Mouse (Mus musculus) erythroblast, embryonic 14.5 days (primary cell): Measurements from ENCODE around the gene Actn4. TPM values are rescaled to one million over a fixed set of nuclear protein-coding genes. Genes with fewer than 3 reads are reported as not detected.

Source experiments
- H3K27me3 ChIP-seq: 2 replicates; pipeline ENCODE4 v1.6.1; 2012; ENCODE audit warnings: inconsistent platforms; ENCODE audit not compliant: control insufficient read depth
- H3K36me3 ChIP-seq: 2 replicates; pipeline ENCODE4 v1.6.1; 2012; ENCODE audit warnings: mild to moderate bottlenecking, inconsistent platforms; ENCODE audit not compliant: control insufficient read depth
- H3K4me1 ChIP-seq: 2 replicates; pipeline ENCODE4 v1.6.1; 2012; ENCODE audit warnings: inconsistent platforms; ENCODE audit not compliant: control insufficient read depth
- H3K4me3 ChIP-seq: replicated peaks from 2 replicates; pipeline ENCODE3; 2012; ENCODE audit warnings: moderate library complexity, mild to moderate bottlenecking, inconsistent platforms
- H3K9me3 ChIP-seq: 2 replicates; pipeline ENCODE4 v1.6.1; 2012; ENCODE audit warnings: low read length, inconsistent platforms, mixed read lengths; ENCODE audit not compliant: control insufficient read depth
- GATA1 ChIP-seq: IDR thresholded peaks from 2 replicates; pipeline ENCODE4 v1.6.1; 2012; ENCODE audit warnings: low read length, inconsistent platforms, mixed read lengths
- TAL1 ChIP-seq: IDR thresholded peaks from 3 replicates; pipeline ENCODE4 v1.6.1; 2012; ENCODE audit warnings: low read length, inconsistent platforms, mixed read lengths
- polyA plus RNA-seq: library from polyadenylated mRNA; stranded (reverse); fragments of >175 nt; gene quantifications from 2 replicates; pipeline ENCODE4 v1.2.3, GENCODE M21; 2012

Gene Actn4
- polyA plus RNA-seq, 1 experiment = 86.9 TPM

DNA sequence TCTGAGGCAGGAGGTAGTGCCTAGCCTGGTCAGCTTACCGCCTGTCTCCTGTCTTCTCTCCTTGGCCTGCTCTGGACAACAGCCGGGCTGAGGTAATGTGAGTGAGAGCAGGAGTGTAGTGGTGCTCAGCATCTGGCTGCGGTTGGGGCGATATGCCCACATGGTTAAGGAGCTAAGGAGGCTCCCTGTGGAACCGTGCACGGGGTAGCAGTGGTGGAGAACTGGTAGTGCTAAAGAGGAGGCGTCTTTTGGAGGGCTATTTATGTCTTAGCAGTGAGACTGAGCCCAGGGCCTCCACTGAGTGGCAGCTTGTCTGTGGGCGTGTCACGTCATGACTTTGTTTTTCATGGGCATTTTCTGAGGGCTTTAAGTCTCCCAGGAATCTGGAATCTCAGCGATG, 58.4 kb downstream of the Actn4 start:
- Histone ChIP-seq H3K4me1 (no peaks in the 10 kb centered on the region), H3K4me3 (no peak overlapping the region), H3K27me3 (no peaks in the 10 kb centered on the region), H3K9me3 (no peaks in the 10 kb centered on the region), H3K36me3 (peaks cover 100% of the 10 kb centered on the region)
- TF ChIP-seq TAL1 (no peak), GATA1 (no peak)

DNA sequence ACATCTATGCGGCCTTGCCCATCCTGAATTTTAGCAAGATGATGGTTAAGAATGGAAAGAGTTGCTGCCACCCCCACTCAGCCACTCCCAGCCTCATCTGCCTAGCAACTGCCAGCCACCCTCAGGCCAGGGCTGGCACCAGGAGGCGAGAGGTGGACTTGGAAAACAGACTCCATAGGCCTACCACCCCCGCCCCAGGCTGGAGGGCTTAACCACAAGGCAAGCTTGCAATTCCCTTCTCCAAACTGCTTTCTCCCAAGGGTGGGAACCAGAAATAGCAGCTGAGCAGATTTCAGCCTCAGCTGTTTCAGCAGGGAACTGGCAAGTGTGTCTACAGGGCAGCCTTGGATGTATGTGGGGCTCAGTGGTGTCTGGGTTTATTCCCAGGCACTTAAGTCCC, 59.3 kb downstream of the Actn4 start:
- Histone ChIP-seq H3K4me1 (no peaks in the 10 kb centered on the region), H3K9me3 (no peaks in the 10 kb centered on the region), H3K27me3 (no peaks in the 10 kb centered on the region), H3K4me3 (no peak overlapping the region), H3K36me3 (peaks cover 100% of the 10 kb centered on the region)
- no peak for TF ChIP-seq TAL1
- no peak for TF ChIP-seq GATA1

- Histone ChIP-seq H3K4me1 (no peaks in the 10 kb centered on the region), H3K4me3 (no peak overlapping the region), H3K9me3 (no peaks in the 10 kb centered on the region), H3K36me3 (peaks cover 100% of the 10 kb centered on the region), H3K27me3 (no peaks in the 10 kb centered on the region)
- TF ChIP-seq TAL1 = no peak
- no peak for TF ChIP-seq GATA1
Observed at GRCm38 (mm10) chr7:28902180-28902579, 60.0 kb downstream of the Actn4 start.

- TF ChIP-seq TAL1 = no peak
- no peak for TF ChIP-seq GATA1
- H3K36me3 ChIP-seq = peaks cover 100% of the 10 kb centered on the region
Observed at GRCm38 (mm10) chr7:28901311-28902125, 60.6 kb downstream of the Actn4 start.

GRCm38 (mm10) chr7:28899972-28900371, 62.2 kb downstream of the Actn4 start:
- H3K4me3 ChIP-seq = no peak overlapping the region
- peaks cover 100% of the 10 kb centered on the region for H3K36me3 ChIP-seq
- H3K9me3 ChIP-seq = no peaks in the 10 kb centered on the region
- H3K27me3 ChIP-seq = no peaks in the 10 kb centered on the region
- no peaks in the 10 kb centered on the region for H3K4me1 ChIP-seq
- TF ChIP-seq TAL1 (no peak), GATA1 (no peak)

More at GRCm38 (mm10) chr7:28901311-28902125, 60.6 kb downstream of the Actn4 start:
- Histone ChIP-seq H3K4me3 (no peak overlapping the region), H3K9me3 (no peaks in the 10 kb centered on the region), H3K27me3 (no peaks in the 10 kb centered on the region), H3K4me1 (no peaks in the 10 kb centered on the region)

DNA sequence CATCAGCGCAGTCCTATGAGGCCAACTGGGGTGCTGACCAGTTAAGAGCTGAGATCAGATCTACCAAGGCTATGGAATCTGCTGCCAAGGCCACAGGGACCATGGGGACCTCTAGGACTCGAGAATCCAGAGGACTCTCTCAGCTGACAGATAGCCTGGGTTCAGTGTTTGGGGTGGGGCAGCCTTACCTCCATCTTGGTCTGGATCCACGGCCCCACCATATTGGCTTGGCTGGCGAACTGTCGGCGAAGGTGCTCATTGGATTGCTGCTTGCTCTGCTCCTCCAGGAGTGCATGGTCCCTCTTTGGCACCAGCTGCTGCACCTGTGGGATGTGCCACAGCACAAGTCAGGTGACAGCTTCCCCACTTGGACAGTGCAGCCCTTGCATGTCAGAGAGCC, 64.5 kb downstream of the Actn4 start:
- Histone ChIP-seq H3K4me1 (no peaks in the 10 kb centered on the region), H3K4me3 (no peak overlapping the region), H3K27me3 (no peaks in the 10 kb centered on the region), H3K36me3 (peaks cover 99% of the 10 kb centered on the region), H3K9me3 (no peaks in the 10 kb centered on the region)
- TF ChIP-seq GATA1 = no peak
- no peak for TF ChIP-seq TAL1

GRCm38 (mm10) chr7:28894942-28895341, 67.2 kb downstream of the Actn4 start:
- Histone ChIP-seq H3K36me3 (peaks cover 93% of the 10 kb centered on the region), H3K4me3 (no peak overlapping the region), H3K4me1 (no peaks in the 10 kb centered on the region), H3K9me3 (no peaks in the 10 kb centered on the region), H3K27me3 (peaks cover 2% of the 10 kb centered on the region; the same call in 1 of the 2 replicates)
- no peak for TF ChIP-seq GATA1
- no peak for TF ChIP-seq TAL1

DNA sequence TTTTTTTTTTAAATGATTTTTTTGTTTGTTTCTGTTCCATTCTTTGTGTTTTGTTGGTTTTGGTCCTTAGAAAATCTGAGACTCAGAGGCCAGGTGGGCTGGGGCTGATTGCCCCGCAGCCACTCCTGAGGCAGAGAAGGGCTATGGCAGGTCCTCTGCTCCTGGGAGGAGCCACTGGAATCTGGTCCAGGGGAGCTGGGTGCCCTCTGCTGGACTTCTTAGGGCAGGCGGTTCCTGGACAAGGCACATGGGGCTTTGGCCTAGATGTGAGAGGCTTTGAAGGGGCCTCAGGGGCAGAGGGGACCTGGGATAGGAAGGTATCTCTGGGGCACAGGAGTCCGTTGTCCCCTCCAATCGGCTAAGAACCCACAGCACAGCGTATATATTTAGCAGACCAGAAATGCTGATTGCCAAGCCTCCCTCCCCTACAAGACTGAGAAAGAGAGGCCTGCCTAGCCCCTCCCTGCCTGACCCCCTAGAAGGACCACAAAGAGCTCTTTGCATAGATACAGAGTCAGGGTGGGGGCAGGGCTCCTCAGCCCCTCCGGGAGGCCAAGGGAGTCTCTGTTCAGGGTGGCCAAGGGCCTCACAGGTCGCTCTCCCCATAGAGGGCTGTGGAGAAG, 68.4 kb downstream of the Actn4 start:
- peaks cover 14% of the 10 kb centered on the region for H3K27me3 ChIP-seq
- H3K9me3 ChIP-seq = no peaks in the 10 kb centered on the region
- H3K4me1 ChIP-seq = peaks cover 2% of the 10 kb centered on the region
- H3K36me3 ChIP-seq = peaks cover 81% of the 10 kb centered on the region
- no peak for TF ChIP-seq TAL1
- TF ChIP-seq GATA1 = no peak
- H3K4me3 ChIP-seq = no peak overlapping the region

DNA sequence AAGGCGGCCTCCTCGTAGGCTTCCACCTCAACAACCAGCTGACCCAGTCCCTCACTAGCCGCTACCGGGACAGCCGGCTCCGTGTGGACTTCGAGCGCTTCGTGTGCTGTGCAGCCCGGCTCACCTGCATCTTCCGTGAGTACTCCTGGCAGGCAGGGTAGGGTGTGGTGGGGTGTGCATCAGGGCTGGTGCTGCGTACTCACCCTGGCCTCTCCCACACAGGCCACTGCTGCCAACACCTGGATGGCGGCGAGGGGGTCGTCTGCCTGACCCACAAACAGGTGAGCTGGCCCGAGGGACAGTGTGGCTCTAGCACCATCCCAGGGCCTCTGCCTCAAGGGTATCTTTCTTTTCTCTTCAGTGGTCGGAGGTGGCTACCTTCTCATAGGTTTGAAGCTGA, 69.5 kb downstream of the Actn4 start:
- H3K4me1 ChIP-seq = peaks cover 6% of the 10 kb centered on the region
- no peaks in the 10 kb centered on the region for H3K9me3 ChIP-seq
- no peak overlapping the region for H3K4me3 ChIP-seq
- peaks cover 69% of the 10 kb centered on the region for H3K36me3 ChIP-seq
- no peak for TF ChIP-seq TAL1
- no peak for TF ChIP-seq GATA1
- H3K27me3 ChIP-seq = peaks cover 26% of the 10 kb centered on the region
